Mouse (Mus musculus) erythroblast, embryonic 14.5 days (primary cell): Measurements from ENCODE around the gene Agap2. TPM values are rescaled to one million over a fixed set of nuclear protein-coding genes. Genes with fewer than 3 reads are reported as not detected.

ENCODE experiments used
- H3K27me3 ChIP-seq: 2 replicates; pipeline ENCODE4 v1.6.1; 2012; ENCODE audit warnings: inconsistent platforms; ENCODE audit not compliant: control insufficient read depth
- H3K36me3 ChIP-seq: 2 replicates; pipeline ENCODE4 v1.6.1; 2012; ENCODE audit warnings: mild to moderate bottlenecking, inconsistent platforms; ENCODE audit not compliant: control insufficient read depth
- H3K4me1 ChIP-seq: 2 replicates; pipeline ENCODE4 v1.6.1; 2012; ENCODE audit warnings: inconsistent platforms; ENCODE audit not compliant: control insufficient read depth
- H3K4me3 ChIP-seq: replicated peaks from 2 replicates; pipeline ENCODE3; 2012; ENCODE audit warnings: moderate library complexity, mild to moderate bottlenecking, inconsistent platforms
- H3K9me3 ChIP-seq: 2 replicates; pipeline ENCODE4 v1.6.1; 2012; ENCODE audit warnings: low read length, inconsistent platforms, mixed read lengths; ENCODE audit not compliant: control insufficient read depth
- GATA1 ChIP-seq: IDR thresholded peaks from 2 replicates; pipeline ENCODE4 v1.6.1; 2012; ENCODE audit warnings: low read length, inconsistent platforms, mixed read lengths
- TAL1 ChIP-seq: IDR thresholded peaks from 3 replicates; pipeline ENCODE4 v1.6.1; 2012; ENCODE audit warnings: low read length, inconsistent platforms, mixed read lengths
- polyA plus RNA-seq: library from polyadenylated mRNA; stranded (reverse); fragments of >175 nt; gene quantifications from 2 replicates; pipeline ENCODE4 v1.2.3, GENCODE M21; 2012

The Agap2 gene
- polyA plus RNA-seq, 1 experiment, result 0.10 TPM

GRCm38 (mm10) chr10:127079665-127080391 is 4.7 kb downstream of the Agap2 start:
- Histone ChIP-seq H3K4me1 (peaks cover 29% of the 10 kb centered on the region), H3K9me3 (peaks cover 9% of the 10 kb centered on the region; the same call in 1 of the 2 replicates), H3K4me3 (no peak overlapping the region), H3K27me3 (peaks cover 90% of the 10 kb centered on the region), H3K36me3 (no peaks in the 10 kb centered on the region)
- no peak for TF ChIP-seq GATA1
- no peak for TF ChIP-seq TAL1

GRCm38 (mm10) chr10:127080901-127081780 is 6.1 kb downstream of the Agap2 start:
- Histone ChIP-seq H3K36me3 (no peaks in the 10 kb centered on the region), H3K4me1 (peaks cover 18% of the 10 kb centered on the region), H3K9me3 (peaks cover 9% of the 10 kb centered on the region; the same call in 1 of the 2 replicates), H3K4me3 (no peak overlapping the region), H3K27me3 (peaks cover 77% of the 10 kb centered on the region)
- no peak for TF ChIP-seq GATA1

- Histone ChIP-seq H3K27me3 (peaks cover 67% of the 10 kb centered on the region), H3K36me3 (no peaks in the 10 kb centered on the region), H3K4me1 (peaks cover 10% of the 10 kb centered on the region), H3K9me3 (peaks cover 12% of the 10 kb centered on the region), H3K4me3 (no peak overlapping the region)
- TF ChIP-seq GATA1 (no peak), TAL1 (no peak)
These were observed 7.0 kb downstream of the Agap2 start for GRCm38 (mm10) chr10:127081996-127082620.

GRCm38 (mm10) chr10:127083292-127083914 is 8.3 kb downstream of the Agap2 start:
- TF ChIP-seq GATA1 (no peak), TAL1 (no peak)

GRCm38 (mm10) chr10:127083915-127084306 is 8.8 kb downstream of the Agap2 start:
- Histone ChIP-seq H3K27me3 (peaks cover 50% of the 10 kb centered on the region), H3K9me3 (peaks cover 12% of the 10 kb centered on the region), H3K4me3 (no peak overlapping the region), H3K4me1 (peaks cover 3% of the 10 kb centered on the region), H3K36me3 (no peaks in the 10 kb centered on the region)
- no peak for TF ChIP-seq GATA1
- no peak for TF ChIP-seq TAL1

More at GRCm38 (mm10) chr10:127083292-127083914, 8.3 kb downstream of the Agap2 start:
- H3K36me3 ChIP-seq, result no peaks in the 10 kb centered on the region
- peaks cover 5% of the 10 kb centered on the region for H3K4me1 ChIP-seq
- no peak overlapping the region for H3K4me3 ChIP-seq
- peaks cover 12% of the 10 kb centered on the region for H3K9me3 ChIP-seq
- peaks cover 55% of the 10 kb centered on the region for H3K27me3 ChIP-seq

GRCm38 (mm10) chr10:127085052-127085451 is 10.0 kb downstream of the Agap2 start:
- H3K9me3 ChIP-seq, result peaks cover 11% of the 10 kb centered on the region
- no peaks in the 10 kb centered on the region for H3K36me3 ChIP-seq
- no peaks in the 10 kb centered on the region; the same call in 1 of the 2 replicates for H3K4me1 ChIP-seq
- peaks cover 42% of the 10 kb centered on the region for H3K27me3 ChIP-seq
- TF ChIP-seq GATA1, result no peak
- no peak for TF ChIP-seq TAL1
- H3K4me3 ChIP-seq, result no peak overlapping the region

GRCm38 (mm10) chr10:127085633-127086032 is 10.5 kb downstream of the Agap2 start:
- Histone ChIP-seq H3K9me3 (peaks cover 6% of the 10 kb centered on the region), H3K4me3 (no peak overlapping the region), H3K36me3 (no peaks in the 10 kb centered on the region), H3K4me1 (no peaks in the 10 kb centered on the region; the same call in 1 of the 2 replicates), H3K27me3 (peaks cover 42% of the 10 kb centered on the region)
- no peak for TF ChIP-seq TAL1

- Histone ChIP-seq H3K4me1 (peaks cover 15% of the 10 kb centered on the region), H3K27me3 (peaks cover 26% of the 10 kb centered on the region), H3K9me3 (peaks cover 6% of the 10 kb centered on the region), H3K36me3 (peaks cover 13% of the 10 kb centered on the region), H3K4me3 (no peak overlapping the region)
- TF ChIP-seq TAL1 (no peak), GATA1 (no peak)
These were observed 15.7 kb downstream of the Agap2 start for GRCm38 (mm10) chr10:127090560-127091411.
